Mouse (Mus musculus) liver, embryonic 14.5 days (tissue): ENCODE results near the gene Mcat.

Experiments used
- CTCF ChIP-seq: IDR thresholded peaks from 2 replicates; pipeline ENCODE4 v1.5.1; 2016; ENCODE audit warnings: antibody characterized with exemption, low read depth, control low read depth
- EP300 ChIP-seq: IDR thresholded peaks from 2 replicates; pipeline ENCODE4 v1.6.1; 2016; ENCODE audit warnings: antibody characterized with exemption, low read depth

- TF ChIP-seq CTCF (no peak), EP300 (no peak)
These were observed 4.1 kb upstream of the Mcat start for GRCm38 (mm10) chr15:83567728-83568127.
